Mouse (Mus musculus): ENCODE measurements around the gene Tpk1. TPM values are rescaled to one million over a fixed set of nuclear protein-coding genes. Genes with fewer than 3 reads are reported as not detected.

The Tpk1 gene
- polyA plus RNA-seq, 1 experiment from 2014 or later = 7.4 TPM

DNA sequence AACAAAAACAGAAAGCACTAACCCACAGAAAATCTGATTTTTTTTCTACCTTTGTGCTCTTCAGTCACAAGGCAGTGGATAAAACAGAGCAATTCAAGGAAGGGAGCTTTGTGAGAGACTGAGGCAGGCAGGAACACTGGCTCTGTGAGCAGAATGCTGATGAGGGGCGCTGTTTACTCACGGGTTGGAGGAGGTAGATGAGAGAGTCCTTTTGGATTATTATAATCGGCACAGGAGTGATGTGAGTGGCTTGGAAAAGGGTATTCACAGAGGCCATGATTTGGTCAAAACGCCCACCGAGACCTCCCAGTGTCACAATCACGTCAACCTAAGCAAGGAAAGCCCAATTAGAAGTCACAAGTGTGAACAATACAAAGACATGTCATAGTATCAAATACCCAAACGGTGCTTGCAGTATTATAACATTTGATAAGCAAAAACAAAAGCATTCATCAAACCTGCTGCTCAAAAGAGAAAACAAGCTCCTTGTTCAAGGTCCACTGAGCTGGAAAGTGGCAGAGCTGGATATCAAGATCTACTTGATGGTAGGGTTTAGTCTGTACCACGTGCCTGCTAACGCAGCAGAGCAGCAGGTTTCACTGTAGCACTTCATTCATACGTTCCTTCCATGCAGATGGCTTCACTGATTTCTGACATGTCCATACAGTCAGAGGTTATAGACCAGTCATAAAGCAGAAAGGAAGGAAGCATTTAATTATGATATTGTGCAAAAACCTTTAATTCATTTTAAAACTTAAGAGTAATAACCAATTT is 197.1 kb downstream of the Tpk1 start:
- Histone ChIP-seq H3K36me3 (no peaks in the 10 kb centered on the region), H3K4me1 (no peaks in the 10 kb centered on the region), H3K4me2 (no peak overlapping the region), H3K9me3 (no peaks in the 10 kb centered on the region), H3K27ac (replicated peaks) (no peak overlapping the region), H3K9ac (no peak overlapping the region), H3K4me3 (no peak overlapping the region), H3K27me3 (replicated peaks) (no peaks in the 10 kb centered on the region)
- 75% methylated on average over 10 of the region's 10 CpGs for WGBS
- ATAC-seq (ENCODE audit: extremely low read depth, insufficient number of reproducible peaks, low FRiP score, low TSS enrichment) = no peak

DNA sequence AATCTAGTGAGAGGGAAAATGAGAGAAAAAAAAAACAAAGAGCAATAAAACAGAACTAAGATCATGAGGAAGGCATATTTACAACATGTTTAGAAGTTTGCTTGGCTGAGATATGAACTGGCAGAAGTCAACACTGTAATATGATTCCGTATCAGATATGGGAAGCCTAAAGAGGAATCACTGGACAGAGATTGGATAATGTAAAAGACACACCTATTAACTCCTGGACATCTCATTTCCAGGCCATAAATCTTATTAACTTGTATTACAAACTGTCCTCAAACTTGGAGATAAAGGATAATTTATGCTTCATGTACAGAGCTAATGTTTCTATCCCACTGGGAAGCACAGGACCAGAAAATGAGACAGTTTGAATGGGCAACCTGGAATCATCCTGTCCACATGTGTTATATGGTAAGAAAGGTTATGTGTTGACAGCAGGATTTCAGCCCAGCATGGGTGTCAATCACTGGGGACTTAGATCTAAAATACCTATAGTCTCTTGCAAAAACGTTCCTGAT is 203.2 kb downstream of the Tpk1 start:
- Histone ChIP-seq H3K4me2 (no peak overlapping the region), H3K4me1 (no peaks in the 10 kb centered on the region), H3K27ac (replicated peaks) (no peak overlapping the region), H3K36me3 (no peaks in the 10 kb centered on the region), H3K9ac (no peak overlapping the region), H3K9me3 (no peaks in the 10 kb centered on the region), H3K27me3 (replicated peaks) (no peaks in the 10 kb centered on the region), H3K4me3 (no peak overlapping the region)
- ATAC-seq (ENCODE audit: extremely low read depth, insufficient number of reproducible peaks, low FRiP score, low TSS enrichment) = no peak
- WGBS = 70% methylated on average over 2 of the region's 2 CpGs

DNA sequence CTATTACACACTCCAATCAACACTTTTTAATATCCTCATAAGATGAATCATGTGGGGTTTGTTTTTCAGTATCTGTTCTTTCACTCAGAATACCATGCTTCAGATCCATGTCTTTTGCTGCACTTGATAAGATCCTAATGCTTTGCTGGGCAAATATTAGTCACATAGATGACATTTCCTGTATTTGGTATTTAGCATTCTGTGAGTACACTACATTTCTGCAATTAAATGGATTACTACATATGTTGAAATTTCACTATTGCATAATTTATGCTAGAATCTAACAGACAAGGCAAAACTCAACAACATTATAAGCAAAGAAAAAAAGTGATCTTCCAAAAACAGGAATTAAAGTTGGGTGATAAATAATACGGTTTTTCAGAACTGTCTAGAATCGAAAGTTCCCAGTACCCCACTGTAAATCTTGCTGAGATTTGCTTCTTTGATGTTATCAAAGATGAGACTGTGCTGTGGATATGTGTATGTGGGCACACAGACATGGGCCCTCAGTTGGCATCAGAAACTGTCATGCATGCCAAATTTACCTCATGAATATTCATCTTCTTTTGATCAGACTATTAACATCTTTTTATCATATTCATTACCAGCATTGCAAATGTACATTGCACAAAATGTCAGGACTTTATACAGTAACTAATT is 203.8 kb downstream of the Tpk1 start:
- Histone ChIP-seq H3K4me2 (no peak overlapping the region), H3K9ac (no peak overlapping the region), H3K27me3 (replicated peaks) (no peaks in the 10 kb centered on the region), H3K27ac (replicated peaks) (no peak overlapping the region), H3K36me3 (no peaks in the 10 kb centered on the region), H3K4me1 (no peaks in the 10 kb centered on the region), H3K4me3 (no peak overlapping the region), H3K9me3 (no peaks in the 10 kb centered on the region)
- ATAC-seq (ENCODE audit: extremely low read depth, insufficient number of reproducible peaks, low FRiP score, low TSS enrichment) = no peak
- WGBS = 71% methylated on average over 2 of the region's 2 CpGs

DNA sequence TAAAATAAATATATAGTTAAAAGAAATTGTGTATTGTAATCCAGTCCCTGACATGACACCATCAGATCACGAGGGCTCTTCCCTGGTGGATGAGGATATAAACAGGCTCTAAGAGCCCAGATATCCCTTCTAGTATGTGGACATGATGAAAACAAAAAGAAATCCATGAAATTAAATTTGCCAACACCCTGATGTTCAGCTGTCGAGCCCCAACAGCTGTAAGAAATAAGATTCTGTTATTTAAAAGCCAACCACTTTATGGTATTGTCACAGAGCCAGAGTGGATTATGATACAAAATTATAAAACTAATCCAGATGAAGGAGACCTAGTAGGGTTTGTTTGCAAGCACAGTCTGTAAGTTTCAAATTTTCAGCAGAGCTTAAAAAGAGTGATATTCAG is 207.0 kb downstream of the Tpk1 start:
- Histone ChIP-seq H3K27me3 (replicated peaks) (no peaks in the 10 kb centered on the region), H3K9me3 (no peaks in the 10 kb centered on the region), H3K4me3 (no peak overlapping the region), H3K36me3 (no peaks in the 10 kb centered on the region), H3K27ac (replicated peaks) (no peak overlapping the region), H3K9ac (no peak overlapping the region), H3K4me1 (no peaks in the 10 kb centered on the region), H3K4me2 (no peak overlapping the region)
- WGBS = 66% methylated on average over 2 of the region's 2 CpGs
- ATAC-seq (ENCODE audit: extremely low read depth, insufficient number of reproducible peaks, low FRiP score, low TSS enrichment) = no peak

DNA sequence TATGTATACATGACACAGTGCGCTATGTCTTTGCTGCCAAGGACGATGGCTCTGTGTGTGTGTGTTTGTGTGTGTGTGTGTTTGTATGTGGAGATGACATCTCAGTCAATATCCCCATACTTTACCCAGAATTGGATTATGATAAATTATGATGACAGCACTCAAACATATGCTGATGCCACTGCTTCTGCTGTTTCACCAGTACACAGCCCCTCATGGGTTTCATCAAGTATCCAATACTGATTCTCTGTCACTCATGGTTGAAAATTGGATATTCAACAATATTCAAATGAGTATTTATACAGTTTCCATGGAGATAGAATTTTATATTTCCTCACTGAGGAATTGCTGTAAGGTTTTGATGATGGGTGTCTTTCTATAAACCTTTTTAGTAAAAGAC is 208.1 kb downstream of the Tpk1 start:
- Histone ChIP-seq H3K4me2 (no peak overlapping the region), H3K9me3 (no peaks in the 10 kb centered on the region), H3K9ac (no peak overlapping the region), H3K27me3 (replicated peaks) (no peaks in the 10 kb centered on the region), H3K4me3 (no peak overlapping the region), H3K27ac (replicated peaks) (no peak overlapping the region), H3K36me3 (no peaks in the 10 kb centered on the region), H3K4me1 (no peaks in the 10 kb centered on the region)
- ATAC-seq (ENCODE audit: extremely low read depth, insufficient number of reproducible peaks, low FRiP score, low TSS enrichment) = no peak
- 84% methylated on average over 2 of the region's 2 CpGs for WGBS

DNA sequence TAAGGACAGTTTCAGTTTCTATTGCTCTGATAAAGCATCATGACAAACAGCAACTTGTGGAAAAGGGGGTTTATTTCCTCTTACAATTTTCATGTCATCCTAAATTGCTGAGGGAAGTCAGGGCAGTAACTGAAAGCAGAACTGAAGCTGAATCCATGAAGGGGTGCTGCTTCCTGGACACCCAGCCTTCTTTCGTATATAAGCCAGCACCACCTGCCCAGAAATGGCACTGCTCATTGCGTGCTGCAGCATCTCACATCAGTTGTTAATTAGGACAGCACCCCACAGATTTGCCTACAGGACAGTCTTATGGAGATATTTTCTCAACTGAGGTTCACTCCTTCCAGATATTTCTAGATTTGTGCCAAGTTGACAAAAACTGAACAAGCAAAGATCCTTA is 216.6 kb downstream of the Tpk1 start:
- no peak overlapping the region for H3K4me2 ChIP-seq
- no peak overlapping the region for H3K4me3 ChIP-seq
- WGBS = 69% methylated on average over 2 of the region's 2 CpGs
- no peaks in the 10 kb centered on the region for H3K27me3 ChIP-seq (replicated peaks)
- no peak for ATAC-seq (ENCODE audit: extremely low read depth, insufficient number of reproducible peaks, low FRiP score, low TSS enrichment)
- no peaks in the 10 kb centered on the region for H3K36me3 ChIP-seq
- no peaks in the 10 kb centered on the region for H3K4me1 ChIP-seq
- H3K9me3 ChIP-seq = no peaks in the 10 kb centered on the region
- H3K27ac ChIP-seq (replicated peaks) = no peak overlapping the region
- no peak overlapping the region for H3K9ac ChIP-seq

DNA sequence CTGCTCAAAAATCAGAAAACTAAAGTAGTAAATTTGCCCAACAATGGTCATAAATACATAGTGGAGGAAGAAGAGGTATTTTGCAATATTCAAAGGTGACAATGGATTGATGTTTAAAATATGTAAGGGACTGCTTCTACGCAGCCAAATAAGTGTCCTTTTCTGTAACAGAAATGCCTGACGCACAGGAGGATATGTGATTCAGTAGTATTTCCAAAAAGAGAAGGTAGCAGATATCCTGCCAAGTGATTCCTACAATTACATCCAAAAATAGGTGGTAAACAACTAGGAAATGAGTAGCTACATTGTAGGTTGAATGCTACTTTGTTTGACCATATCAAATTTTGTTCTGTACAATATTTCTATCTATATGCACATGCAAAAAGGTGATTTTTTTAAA is 220.2 kb downstream of the Tpk1 start:
- Histone ChIP-seq H3K4me3 (no peak overlapping the region), H3K4me1 (0 out of 2 replicates have a peak, but pooled peaks cover 4% of the 10 kb centered on the region), H3K27ac (replicated peaks) (no peak overlapping the region), H3K4me2 (no peak overlapping the region), H3K36me3 (no peaks in the 10 kb centered on the region), H3K27me3 (replicated peaks) (no peaks in the 10 kb centered on the region), H3K9ac (no peak overlapping the region), H3K9me3 (no peaks in the 10 kb centered on the region)
- no peak for ATAC-seq (ENCODE audit: extremely low read depth, insufficient number of reproducible peaks, low FRiP score, low TSS enrichment)
- WGBS = 75% methylated on average over 2 of the region's 2 CpGs

DNA sequence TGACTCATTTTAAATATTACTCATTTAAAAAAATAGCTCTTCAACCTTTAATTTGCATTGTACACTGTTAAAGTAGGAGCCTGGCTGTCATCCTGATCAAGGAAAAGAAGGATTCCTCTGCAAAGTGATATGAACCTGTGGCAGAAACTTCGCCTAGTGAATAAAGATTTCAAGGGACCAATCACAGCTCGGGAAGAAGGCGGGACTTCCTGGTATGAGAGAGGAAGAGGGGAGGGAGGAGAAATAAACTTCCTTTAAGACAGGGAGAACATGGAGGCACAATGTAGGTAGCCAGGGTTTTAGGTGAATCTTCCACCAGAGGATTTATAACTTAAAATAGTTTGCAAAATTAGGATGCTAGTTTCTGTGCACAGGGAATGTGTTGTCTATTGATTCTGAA is 223.9 kb downstream of the Tpk1 start:
- H3K4me3 ChIP-seq = no peak overlapping the region
- ATAC-seq (ENCODE audit: extremely low read depth, insufficient number of reproducible peaks, low FRiP score, low TSS enrichment) = no peak
- no peaks in the 10 kb centered on the region for H3K9me3 ChIP-seq
- no peak overlapping the region for H3K27ac ChIP-seq (replicated peaks)
- no peak overlapping the region for H3K9ac ChIP-seq
- no peaks in the 10 kb centered on the region for H3K36me3 ChIP-seq
- H3K4me1 ChIP-seq = 0 out of 2 replicates have a peak, but pooled peaks cover 4% of the 10 kb centered on the region
- WGBS = 79% methylated on average over 3 of the region's 3 CpGs
- H3K4me2 ChIP-seq = no peak overlapping the region
- no peaks in the 10 kb centered on the region for H3K27me3 ChIP-seq (replicated peaks)

DNA sequence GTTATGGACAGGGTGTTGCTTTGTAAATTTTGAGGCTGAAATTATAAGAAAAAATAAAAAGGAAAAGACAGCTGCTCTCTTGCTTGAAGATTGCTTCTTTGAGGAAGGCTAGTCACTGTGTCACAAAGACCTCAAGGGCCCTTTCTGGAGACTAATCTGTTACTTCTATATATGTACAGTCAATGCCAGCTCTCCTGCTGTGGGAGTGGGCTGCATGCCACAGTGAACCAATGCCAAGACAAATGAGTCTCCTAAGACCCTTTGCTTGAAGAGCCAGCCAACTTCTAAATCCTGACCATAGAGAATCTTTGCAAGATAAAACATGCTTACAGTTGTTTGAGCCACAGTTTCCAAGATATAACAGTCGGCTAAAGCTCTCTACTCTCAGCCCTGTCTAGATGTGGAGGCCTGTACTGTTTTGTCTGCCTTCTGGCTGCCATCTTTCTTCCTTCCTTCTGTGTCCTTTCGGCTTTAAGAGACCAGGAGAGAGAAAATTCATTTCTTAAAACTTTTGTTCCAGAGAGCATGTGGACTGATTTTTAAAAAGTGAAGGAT is 230.0 kb downstream of the Tpk1 start:
- H3K36me3 ChIP-seq = no peaks in the 10 kb centered on the region
- no peak overlapping the region for H3K27ac ChIP-seq (replicated peaks)
- H3K4me2 ChIP-seq = no peak overlapping the region
- no peak overlapping the region for H3K4me3 ChIP-seq
- no peak for ATAC-seq (ENCODE audit: extremely low read depth, insufficient number of reproducible peaks, low FRiP score, low TSS enrichment)
- 68% methylated on average over 2 of the region's 2 CpGs for WGBS
- H3K9ac ChIP-seq = no peak overlapping the region
- H3K27me3 ChIP-seq (replicated peaks) = no peaks in the 10 kb centered on the region
- H3K4me1 ChIP-seq = no peaks in the 10 kb centered on the region
- no peaks in the 10 kb centered on the region for H3K9me3 ChIP-seq

DNA sequence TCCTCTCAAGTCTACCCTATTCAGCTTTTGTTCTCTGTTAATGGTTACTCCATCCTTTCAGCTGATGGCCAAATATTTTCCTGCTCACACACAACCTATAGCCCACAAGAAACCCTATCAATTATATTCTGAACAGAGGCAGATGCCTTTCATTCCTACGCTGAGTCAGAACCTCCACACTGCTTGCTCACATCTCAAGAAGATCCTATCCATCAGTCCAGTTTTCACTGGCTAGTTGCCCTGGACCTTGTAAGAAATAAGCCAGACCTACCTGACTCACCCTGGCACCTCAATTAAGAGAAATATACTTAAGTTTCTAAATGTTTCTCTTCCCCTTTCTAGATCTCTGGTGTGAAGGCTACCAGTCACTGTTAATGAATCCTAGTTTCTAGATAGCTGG is 231.7 kb downstream of the Tpk1 start:
- WGBS = 66% methylated on average over 1 of the region's 1 CpGs
- H3K4me3 ChIP-seq = no peak overlapping the region
- H3K27ac ChIP-seq (replicated peaks) = no peak overlapping the region
- H3K4me1 ChIP-seq = no peaks in the 10 kb centered on the region
- H3K9ac ChIP-seq = no peak overlapping the region
- H3K4me2 ChIP-seq = no peak overlapping the region
- ATAC-seq (ENCODE audit: extremely low read depth, insufficient number of reproducible peaks, low FRiP score, low TSS enrichment) = no peak
- no peaks in the 10 kb centered on the region for H3K27me3 ChIP-seq (replicated peaks)
- H3K9me3 ChIP-seq = no peaks in the 10 kb centered on the region
- no peaks in the 10 kb centered on the region for H3K36me3 ChIP-seq

DNA sequence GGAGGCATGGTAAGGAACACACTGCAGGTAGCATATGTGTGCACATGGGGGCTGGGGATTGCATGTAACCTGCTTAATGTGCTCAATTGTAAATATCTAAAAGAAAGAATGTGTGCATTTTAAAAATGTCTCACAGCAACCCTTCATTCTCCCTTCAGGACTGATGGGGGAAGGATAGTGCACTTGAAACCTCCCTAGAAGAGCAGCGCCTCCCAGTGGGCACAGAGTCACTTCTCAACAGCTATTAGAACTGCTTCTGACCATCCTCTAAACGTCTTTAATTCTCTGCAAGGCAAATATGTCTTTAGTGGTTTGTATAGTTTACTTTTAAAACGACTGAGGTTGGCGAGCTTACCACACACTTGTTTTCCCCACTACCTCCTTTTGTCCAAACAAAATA is 241.1 kb downstream of the Tpk1 start:
- H3K36me3 ChIP-seq = no peaks in the 10 kb centered on the region
- no peak for ATAC-seq (ENCODE audit: extremely low read depth, insufficient number of reproducible peaks, low FRiP score, low TSS enrichment)
- no peak overlapping the region for H3K4me2 ChIP-seq
- no peak overlapping the region for H3K9ac ChIP-seq
- no peaks in the 10 kb centered on the region for H3K9me3 ChIP-seq
- H3K27ac ChIP-seq (replicated peaks) = no peak overlapping the region
- WGBS = 32% methylated on average over 4 of the region's 4 CpGs
- no peaks in the 10 kb centered on the region for H3K4me1 ChIP-seq
- no peaks in the 10 kb centered on the region for H3K27me3 ChIP-seq (replicated peaks)
- H3K4me3 ChIP-seq = no peak overlapping the region

Data from heart, embryonic 13.5 days (tissue).